Comparison of ENCODE assay signal across 9 mouse cellular contexts in genomic region chr11:86839716-86840447, GRCm38 (mm10). TPM values are rescaled to one million over a fixed set of nuclear protein-coding genes. Genes with fewer than 3 reads are reported as not detected.
DNase-seq lines count a peak whose midpoint lies in the region; ATAC-seq lines count a peak whose summit lies in the region.
"Had no signal": no experiment of that assay in that cellular context is flagged by ENCODE, and none has a peak within 500 bp of the region (broad histone marks: within the 10 kb centered on the region; RNA-seq: fewer than 3 reads in every experiment).

No protein-coding gene starts in this region.

- no peak overlapping the region for H3K4me3 ChIP-seq in forebrain, embryonic 15.5 days
- no peak overlapping the region for H3K4me3 ChIP-seq in midbrain, embryonic 11.5 days (ENCODE audit: low read depth, low read length)
- no peak overlapping the region for H3K4me3 ChIP-seq in limb, embryonic 10.5 days
- H3K4me3 ChIP-seq: neural tube, embryonic 15.5 days had no signal

- 26% methylated on average over 7 of the region's 7 CpGs for WGBS in forebrain, embryonic 15.5 days
- 32% methylated on average over 7 of the region's 7 CpGs for WGBS in midbrain, embryonic 11.5 days
- 74% methylated on average over 7 of the region's 7 CpGs for WGBS in limb, embryonic 10.5 days

- peak overlapping the region; percentile 60 for H3K27ac ChIP-seq in forebrain, embryonic 15.5 days (replicated peaks)
- H3K27ac ChIP-seq in midbrain, embryonic 11.5 days (ENCODE audit: low read depth, low read length), result peak overlapping the region; percentile 75; the same call in 1 of the 2 replicates
- H3K27ac ChIP-seq in limb, embryonic 10.5 days, result no peak overlapping the region
- H3K27ac ChIP-seq: neural tube, embryonic 15.5 days had no signal

- peaks cover 21% of the 10 kb centered on the region for H3K4me1 ChIP-seq in forebrain, embryonic 15.5 days
- peaks cover 19% of the 10 kb centered on the region for H3K4me1 ChIP-seq in midbrain, embryonic 11.5 days (ENCODE audit: control insufficient read depth, insufficient read depth, low read length)
- H3K4me1 ChIP-seq in limb, embryonic 10.5 days, result no peaks in the 10 kb centered on the region; the same call in 1 of the 2 replicates

- no peaks in the 10 kb centered on the region for H3K36me3 ChIP-seq in forebrain, embryonic 15.5 days
- no peaks in the 10 kb centered on the region for H3K36me3 ChIP-seq in midbrain, embryonic 11.5 days (ENCODE audit: control insufficient read depth, insufficient read depth, low read length)
- H3K36me3 ChIP-seq in limb, embryonic 10.5 days, result no peaks in the 10 kb centered on the region
- H3K36me3 ChIP-seq: neural tube, embryonic 15.5 days had no signal

- ATAC-seq in forebrain, embryonic 15.5 days (replicated peaks), result peak; percentile 69
- peak; percentile 93 for ATAC-seq in midbrain, embryonic 11.5 days (ENCODE audit: low FRiP score)

- H3K9ac ChIP-seq in forebrain, embryonic 15.5 days (replicated peaks), result no peak overlapping the region
- no peak overlapping the region for H3K9ac ChIP-seq in midbrain, embryonic 11.5 days (ENCODE audit: low read length)
- H3K9ac ChIP-seq: neural tube, embryonic 15.5 days had no signal

- DNase-seq in heart, adult 8-10 months (ENCODE audit: low spot score), result peak; percentile 19
- DNase-seq in heart, postnatal 14 days, result no peak
- peak; percentile 41 to 45 for DNase-seq in B cell, adult 2 months
- DNase-seq in midbrain, embryonic 11.5 days (ENCODE audit: low spot score, missing footprints), result peak; percentile 91
- no peak for DNase-seq in limb, embryonic 10.5 days (ENCODE audit: low spot score)
- DNase-seq in spleen, postnatal 36 days (ENCODE audit: low spot score in 2 of 2), result no peak
- DNase-seq in urinary bladder, postnatal 36 days (ENCODE audit: low spot score in 2 of 2), result no peak

- H3K27me3 ChIP-seq in forebrain, embryonic 15.5 days, result no peaks in the 10 kb centered on the region
- no peaks in the 10 kb centered on the region for H3K27me3 ChIP-seq in midbrain, embryonic 11.5 days (ENCODE audit: control insufficient read depth, insufficient read depth, low read length)
- H3K27me3 ChIP-seq in limb, embryonic 10.5 days (ENCODE audit: low read depth, poor library complexity, severe bottlenecking), result no peaks in the 10 kb centered on the region
- H3K27me3 ChIP-seq: neural tube, embryonic 15.5 days had no signal

- intact Hi-C loops in heart, postnatal 14 days (cut with DNase I), result loop anchor here (1.0 to 5.0 kb wide), 2 partner anchors 13 to 53 kb away; no protein-coding TSS in a partner anchor

- H3K9me3 ChIP-seq in forebrain, embryonic 15.5 days, result no peaks in the 10 kb centered on the region
- no peaks in the 10 kb centered on the region for H3K9me3 ChIP-seq in midbrain, embryonic 11.5 days (ENCODE audit: control insufficient read depth, low read length)
- no peaks in the 10 kb centered on the region for H3K9me3 ChIP-seq in limb, embryonic 10.5 days (replicated peaks)
- H3K9me3 ChIP-seq: neural tube, embryonic 15.5 days had no signal

- H3K4me2 ChIP-seq in forebrain, embryonic 15.5 days (replicated peaks), result no peak overlapping the region
- no peak overlapping the region for H3K4me2 ChIP-seq in midbrain, embryonic 11.5 days
- H3K4me2 ChIP-seq: neural tube, embryonic 15.5 days had no signal

RNA-seq across cellular contexts. Expression of gene Dhx40, which starts 32.3 kb away (rescaled TPM):
- total RNA-seq in heart, adult 8-10 months (2022), result 10 to 100 TPM; 16.0 to 20.9 (median 17.3) TPM
- 10 to 100 TPM; 15.1 to 18.0 TPM for total RNA-seq in heart, postnatal 14 days (2021)
- 31.2 and 31.7 TPM in 2 replicates for polyA plus RNA-seq in forebrain, embryonic 15.5 days (2015; fragmentation: Nextera tagmentation; extraction: Ambion mirVana)
- polyA plus RNA-seq in midbrain, embryonic 11.5 days (2014; fragmentation: Nextera tagmentation; extraction: Ambion mirVana), result 55.0 and 57.8 TPM in 2 replicates
- 28.4 and 36.1 TPM in 2 replicates for polyA plus RNA-seq in limb, embryonic 10.5 days (2016; fragmentation: Nextera tagmentation; extraction: Ambion mirVana)

Comparison
In these comparisons a context has a peak if more than half of its experiments do, and no peak if none do; other contexts are left out.
1. DNase-seq: peak in heart, adult 8-10 months (single experiment), B cell, adult 2 months (2 of 2) and midbrain, embryonic 11.5 days (single experiment); none in heart, postnatal 14 days (0 of 2), limb, embryonic 10.5 days (single experiment), spleen, postnatal 36 days (0 of 2) and urinary bladder, postnatal 36 days (0 of 2).